Mouse (Mus musculus) embryonic fibroblast, embryonic 13.5 days (primary cell): ENCODE results near the gene Dnmt3a.

Source experiments
- CTCF ChIP-seq: IDR thresholded peaks from 2 replicates; pipeline ENCODE4 v1.5.1; 2011; ENCODE audit warnings: mild to moderate bottlenecking, control low read depth, low read length, moderate library complexity, borderline replicate concordance; ENCODE audit not compliant: insufficient read depth
- POLR2A ChIP-seq: IDR thresholded peaks from 2 replicates; pipeline ENCODE4 v1.6.1; 2011; ENCODE audit warnings: low read depth, mild to moderate bottlenecking, control low read depth, low read length, moderate library complexity

- TF ChIP-seq CTCF (no peak), POLR2A (no peak)
Observed at GRCm38 (mm10) chr12:3892240-3893059, 86.6 kb downstream of the Dnmt3a start.
